Mouse (Mus musculus): Measurements from ENCODE around the gene Eif3i.

GRCm38 (mm10) chr4:129550295-129550694 lies 50.2 kb downstream of the Eif3i start:
- TF ChIP-seq CTCF (IDR thresholded peaks at IDR 0.05; ENCODE audit: control insufficient read depth, insufficient read depth, insufficient read length) (no peak), MAX (IDR thresholded peaks at IDR 0.05) (no peak), MYOG (IDR thresholded peaks at IDR 0.05; ENCODE audit: control insufficient read depth, extremely low read depth, insufficient read length) (no peak), USF1 (IDR thresholded peaks at IDR 0.05; ENCODE audit: low read depth) (no peak), CEBPB (IDR thresholded peaks at IDR 0.05; ENCODE audit: low read depth) (no peak), MYOD1 (IDR thresholded peaks at IDR 0.05; ENCODE audit: control insufficient read depth, insufficient read length, low read depth) (no peak)

All from C2C12 (cell line).